Mouse (Mus musculus) hindbrain, embryonic 16.5 days (tissue): ENCODE results near the gene Olfr38. TPM values are rescaled to one million over a fixed set of nuclear protein-coding genes. Genes with fewer than 3 reads are reported as not detected.

Source experiments
- ATAC-seq: fragments of 200-750 bp; cut with Nextera tagmentation; 2 replicates; pipeline ENCODE4 v1.8.0; 2017; ENCODE audit warnings: moderate TSS enrichment, moderate library complexity
- H3K27ac ChIP-seq: fragments of 300-500 bp; sonication (generic); 2 replicates; pipeline ENCODE4 v1.5.1; 2014; ENCODE audit warnings: low read depth, mild to moderate bottlenecking, control low read depth, low read length, moderate library complexity
- H3K27me3 ChIP-seq: fragments of 300-500 bp; sonication (generic); replicated peaks from 2 replicates; pipeline ENCODE4 v1.6.1; 2014; ENCODE audit warnings: low read length; ENCODE audit not compliant: control insufficient read depth, insufficient read depth
- H3K36me3 ChIP-seq: fragments of 300-500 bp; sonication (generic); 2 replicates; pipeline ENCODE4 v1.6.1; 2014; ENCODE audit warnings: mild to moderate bottlenecking, low read length, moderate library complexity, mixed read lengths; ENCODE audit not compliant: control insufficient read depth, insufficient read depth
- H3K4me1 ChIP-seq: fragments of 300-500 bp; sonication (generic); 2 replicates; pipeline ENCODE4 v1.6.1; 2014; ENCODE audit warnings: low read depth, low read length; ENCODE audit not compliant: control insufficient read depth, insufficient read depth
- H3K4me2 ChIP-seq: fragments of 300-500 bp; sonication (generic); 2 replicates; pipeline ENCODE4 v1.6.1; 2014; ENCODE audit warnings: mild to moderate bottlenecking, low read length, control low read depth, moderate library complexity
- H3K4me3 ChIP-seq: fragments of 300-500 bp; sonication (generic); 2 replicates; pipeline ENCODE4 v1.5.1; 2014; ENCODE audit warnings: mild to moderate bottlenecking, low read length, control low read depth, moderate library complexity
- H3K9ac ChIP-seq: fragments of 300-500 bp; sonication (generic); 2 replicates; pipeline ENCODE4 v1.6.1; 2014; ENCODE audit warnings: low read depth, mild to moderate bottlenecking, control low read depth, low read length, moderate library complexity
- H3K9me3 ChIP-seq: fragments of 300-500 bp; sonication (generic); 2 replicates; pipeline ENCODE4 v1.6.1; 2014; ENCODE audit warnings: mild to moderate bottlenecking, low read length, moderate library complexity; ENCODE audit not compliant: control insufficient read depth
- WGBS: fragments of 180-500 bp; shearing (Covaris S2); extraction: QIAGEN DNeasy Blood & Tissue Kit; methylation state at CpG from one replicate; pipeline ENCODE4 v1.1.7; 2014; 5-methylcytosine and 5-hydroxymethylcytosine counted together
- polyA plus RNA-seq: library from polyadenylated mRNA; unstranded; fragments of >200 nt; fragmentation: Nextera tagmentation; extraction: Ambion mirVana; gene quantifications from 2 replicates; pipeline ENCODE4 v1.2.1, GENCODE M21; 2015

Olfr38 gene
- polyA plus RNA-seq, result not detected in 2 replicates

DNA sequence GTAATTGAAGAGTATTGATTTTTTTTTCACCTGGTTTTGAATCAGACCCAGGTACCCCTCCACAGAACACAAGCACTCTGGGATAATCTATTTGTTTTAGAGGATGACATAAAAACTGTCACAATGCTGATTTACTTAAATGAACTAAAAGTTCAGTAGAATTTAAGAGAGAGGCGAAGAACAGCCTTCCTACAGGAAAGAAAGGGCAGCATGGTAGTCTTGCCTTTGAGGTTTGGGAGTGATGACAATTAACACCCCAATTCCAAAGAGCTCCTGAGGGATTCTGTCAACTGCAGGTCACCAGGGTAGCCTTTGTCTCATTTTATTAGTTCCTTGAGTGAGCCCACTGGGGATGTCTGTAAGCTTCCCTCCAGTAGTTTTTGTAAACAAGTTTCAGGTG is at the start of gene Olfr38:
Olfr38 (plus strand) TSS at position 301 of the 400 bp plus-strand sequence.
- Histone ChIP-seq H3K27me3 (no peaks in the 10 kb centered on the region), H3K4me3 (no peak within 1 kb of the TSS), H3K9me3 (no peaks in the 10 kb centered on the region), H3K4me1 (no peaks in the 10 kb centered on the region), H3K4me2 (no peak within 1 kb of the TSS), H3K36me3 (no peaks in the 10 kb centered on the region), H3K9ac (no peak within 1 kb of the TSS), H3K27ac (no peak within 1 kb of the TSS)
- no peak for ATAC-seq
- 87% methylated on average over 1 of the region's 1 CpGs for WGBS

DNA sequence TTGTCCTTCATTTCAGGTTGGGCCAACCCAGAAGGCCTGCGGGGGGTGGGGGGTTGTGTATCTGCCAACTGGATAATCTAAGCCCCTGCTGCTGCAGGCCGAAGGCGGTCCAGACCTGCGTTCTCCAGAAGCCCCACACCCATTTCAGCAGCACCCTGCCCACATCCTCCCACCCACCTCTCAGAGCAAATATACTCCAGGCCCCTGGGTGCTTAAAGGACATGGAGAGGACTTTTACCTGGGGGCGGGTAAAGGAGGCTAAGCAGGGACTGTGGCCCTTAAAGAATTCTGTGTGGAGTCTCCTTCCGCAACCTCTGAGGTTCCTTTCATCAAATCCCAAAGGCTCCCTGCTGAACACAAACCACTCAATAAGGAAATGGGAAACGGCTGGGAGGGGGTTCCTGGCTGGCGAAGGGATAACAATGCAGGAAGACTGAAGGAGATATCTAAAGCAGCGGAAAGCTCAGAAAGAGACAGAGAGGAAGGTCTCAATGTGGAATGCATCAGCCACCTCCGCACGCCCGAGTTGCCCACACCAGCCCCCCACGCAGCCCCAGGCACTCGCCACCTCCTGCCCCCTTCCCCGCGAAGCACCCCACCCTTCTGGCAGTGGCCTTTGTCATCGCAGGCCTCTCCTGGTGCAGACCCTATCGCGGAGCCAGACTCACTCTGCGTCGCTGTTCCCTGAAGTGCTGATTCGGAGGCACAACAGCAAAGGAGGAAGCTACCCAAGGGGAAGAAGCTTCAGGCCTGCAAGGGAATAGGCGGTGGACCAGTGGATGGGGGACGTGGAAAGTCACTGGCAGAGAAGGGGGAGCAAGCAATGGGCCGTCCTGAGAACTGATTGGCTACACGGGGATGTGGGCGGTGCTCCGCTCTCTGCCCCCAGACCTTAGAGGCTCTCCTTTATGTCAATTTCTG is 46.7 kb upstream of the Olfr38 start, which contains the start of gene Tcaf1:
Tcaf1 (minus strand) TSS at position 798 of the 921 bp plus-strand sequence.
- Histone ChIP-seq H3K4me1 (peaks cover 19% of the 10 kb centered on the region), H3K27ac (peak within 1 kb of the TSS; percentile 96), H3K9ac (peak within 1 kb of the TSS; percentile 98), H3K4me2 (peak within 1 kb of the TSS; percentile 57), H3K36me3 (no peaks in the 10 kb centered on the region), H3K9me3 (no peaks in the 10 kb centered on the region), H3K4me3 (peak within 1 kb of the TSS; percentile 78), H3K27me3 (no peaks in the 10 kb centered on the region)
- WGBS, result under 1% methylated on average over 28 of the region's 28 CpGs
- ATAC-seq, result peak; percentile 100

DNA sequence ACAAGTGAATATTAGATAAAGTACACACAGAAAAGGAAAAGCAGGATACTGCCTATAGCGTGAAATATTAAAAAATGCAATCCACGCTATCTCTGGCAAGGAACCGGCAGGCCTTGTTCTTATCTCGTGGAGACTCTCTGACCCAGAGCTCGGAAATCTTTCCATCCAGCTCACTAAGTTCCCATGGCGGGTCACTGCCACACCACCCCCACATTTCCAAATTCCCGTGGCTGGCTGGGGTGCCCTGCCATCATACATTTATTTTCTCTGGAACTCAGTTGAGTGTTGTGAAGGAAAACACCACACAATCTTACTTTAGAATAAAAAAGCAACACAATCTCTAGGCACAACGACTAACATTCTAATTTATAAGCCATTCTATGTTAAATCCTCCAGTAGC is 41.5 kb upstream of the Olfr38 start:
- Histone ChIP-seq H3K4me3 (no peak overlapping the region), H3K9me3 (no peaks in the 10 kb centered on the region), H3K36me3 (no peaks in the 10 kb centered on the region), H3K4me2 (no peak overlapping the region), H3K4me1 (no peaks in the 10 kb centered on the region), H3K27ac (no peak overlapping the region), H3K27me3 (no peaks in the 10 kb centered on the region), H3K9ac (no peak overlapping the region)
- no peak for ATAC-seq
- 75% methylated on average over 8 of the region's 8 CpGs for WGBS

- Histone ChIP-seq H3K4me2 (no peak overlapping the region), H3K4me1 (no peaks in the 10 kb centered on the region), H3K27me3 (no peaks in the 10 kb centered on the region), H3K36me3 (no peaks in the 10 kb centered on the region), H3K9ac (no peak overlapping the region), H3K4me3 (no peak overlapping the region), H3K9me3 (no peaks in the 10 kb centered on the region), H3K27ac (no peak overlapping the region)
- ATAC-seq, result no peak
Measured at GRCm38 (mm10) chr6:42717973-42718372, 38.2 kb upstream of the Olfr38 start.

DNA sequence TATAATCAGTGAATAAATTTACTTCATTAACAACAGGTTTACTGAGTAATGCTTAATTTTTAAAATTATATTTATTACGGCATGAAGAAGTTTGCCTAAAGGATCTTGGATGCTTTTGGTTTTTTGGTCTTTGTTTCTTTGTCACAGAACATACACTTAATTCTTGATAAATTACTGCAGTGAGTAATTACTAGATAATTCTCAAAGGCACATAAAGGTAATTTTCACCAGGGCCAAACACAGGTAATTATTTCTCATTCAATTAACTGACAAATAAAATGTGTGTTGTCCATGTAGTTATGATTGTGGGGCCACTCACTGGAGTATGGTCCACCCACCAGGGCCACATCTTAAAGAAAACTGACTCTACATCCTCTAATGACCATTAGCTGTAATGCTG is 17.1 kb upstream of the Olfr38 start, which contains the start of gene Olfr453:
Olfr453 (plus strand) TSS at position 301 of the 400 bp plus-strand sequence.
- H3K4me1 ChIP-seq, result no peaks in the 10 kb centered on the region
- no peak within 1 kb of the TSS for H3K4me2 ChIP-seq
- ATAC-seq, result no peak
- H3K4me3 ChIP-seq, result no peak within 1 kb of the TSS
- H3K9ac ChIP-seq, result no peak within 1 kb of the TSS
- H3K36me3 ChIP-seq, result no peaks in the 10 kb centered on the region
- whole genome bisulfite sequencing, result 96% methylated on average over 1 of the region's 1 CpGs
- H3K27ac ChIP-seq, result no peak within 1 kb of the TSS
- no peaks in the 10 kb centered on the region for H3K27me3 ChIP-seq
- no peaks in the 10 kb centered on the region for H3K9me3 ChIP-seq

GRCm38 (mm10) chr6:42742303-42742702 is 13.9 kb upstream of the Olfr38 start:
- H3K4me1 ChIP-seq, result no peaks in the 10 kb centered on the region
- H3K27ac ChIP-seq, result no peak overlapping the region
- no peak overlapping the region for H3K4me3 ChIP-seq
- ATAC-seq, result no peak
- H3K4me2 ChIP-seq, result no peak overlapping the region
- WGBS, result 78% methylated on average over 5 of the region's 5 CpGs
- H3K36me3 ChIP-seq, result no peaks in the 10 kb centered on the region
- no peaks in the 10 kb centered on the region for H3K27me3 ChIP-seq
- no peaks in the 10 kb centered on the region for H3K9me3 ChIP-seq
- no peak overlapping the region for H3K9ac ChIP-seq

DNA sequence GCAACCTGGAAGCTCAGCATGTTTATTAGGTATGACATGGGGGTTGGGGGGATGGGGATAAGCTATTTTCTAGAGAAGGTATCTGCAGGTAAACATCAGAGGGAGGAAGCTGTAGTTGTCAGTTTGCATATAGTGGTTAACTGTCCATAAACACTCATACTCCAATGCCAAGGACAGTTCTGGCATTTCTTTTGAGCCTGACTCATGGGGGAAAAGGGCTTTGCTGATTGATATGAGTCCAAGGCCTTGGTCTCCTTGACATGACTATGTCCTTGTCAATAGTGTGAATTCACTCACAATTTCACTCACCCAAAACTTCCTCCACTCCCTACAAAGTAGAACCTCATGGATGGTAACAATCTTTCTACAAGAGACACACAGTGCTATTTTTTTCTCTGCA is 8.4 kb upstream of the Olfr38 start:
- Histone ChIP-seq H3K36me3 (no peaks in the 10 kb centered on the region), H3K4me1 (no peaks in the 10 kb centered on the region), H3K27ac (no peak overlapping the region), H3K9me3 (no peaks in the 10 kb centered on the region), H3K9ac (no peak overlapping the region), H3K4me2 (no peak overlapping the region), H3K27me3 (no peaks in the 10 kb centered on the region), H3K4me3 (no peak overlapping the region)
- no peak for ATAC-seq

- no peak for ATAC-seq
- Histone ChIP-seq H3K27ac (no peak overlapping the region), H3K27me3 (no peaks in the 10 kb centered on the region), H3K9ac (no peak overlapping the region), H3K4me1 (no peaks in the 10 kb centered on the region), H3K36me3 (no peaks in the 10 kb centered on the region), H3K4me3 (no peak overlapping the region), H3K9me3 (no peaks in the 10 kb centered on the region), H3K4me2 (no peak overlapping the region)
- 95% methylated on average over 1 of the region's 1 CpGs for WGBS
Measured at GRCm38 (mm10) chr6:42777066-42777465, 20.9 kb downstream of the Olfr38 start.

GRCm38 (mm10) chr6:42784793-42785192 is 28.6 kb downstream of the Olfr38 start, which contains the start of gene Olfr452:
Olfr452 (plus strand) TSS chr6:42785093.
- no peak for ATAC-seq
- Histone ChIP-seq H3K4me2 (no peak within 1 kb of the TSS), H3K9me3 (no peaks in the 10 kb centered on the region), H3K27ac (no peak within 1 kb of the TSS), H3K27me3 (no peaks in the 10 kb centered on the region), H3K4me1 (no peaks in the 10 kb centered on the region), H3K9ac (no peak within 1 kb of the TSS), H3K4me3 (no peak within 1 kb of the TSS), H3K36me3 (no peaks in the 10 kb centered on the region)
